Mouse (Mus musculus) liver, embryonic 14.5 days (tissue): ENCODE measurements around the gene Cnga3. TPM values are rescaled to one million over a fixed set of nuclear protein-coding genes. Genes with fewer than 3 reads are reported as not detected.

Source experiments
- ATAC-seq: fragments of 200-750 bp; cut with Nextera tagmentation; 2 replicates; pipeline ENCODE4 v1.8.0; 2017; ENCODE audit warnings: moderate number of reproducible peaks, mild to moderate bottlenecking, moderate library complexity; ENCODE audit not compliant: insufficient read depth
- DNase-seq, 3 experiments: peaks; one replicate each; pipeline ENCODE4 v3.0.0-alpha.2; 2012 to 2013; ENCODE audit warnings: low read depth in 3 of 3, low spot score in 3 of 3
- H3K27ac ChIP-seq: fragments of 300-500 bp; sonication (generic); 2 replicates; pipeline ENCODE4 v1.5.1; 2014; ENCODE audit warnings: moderate library complexity, mild to moderate bottlenecking, control low read depth, inconsistent platforms
- H3K27me3 ChIP-seq: fragments of 300-500 bp; sonication (generic); 2 replicates; pipeline ENCODE4 v1.6.1; 2014; ENCODE audit warnings: mild to moderate bottlenecking, low read length, moderate library complexity; ENCODE audit not compliant: control insufficient read depth, insufficient read depth
- H3K36me3 ChIP-seq: fragments of 300-500 bp; sonication (generic); replicated peaks from 2 replicates; pipeline ENCODE4 v1.6.1; 2014; ENCODE audit warnings: low read depth; ENCODE audit not compliant: control insufficient read depth, insufficient read depth
- H3K4me1 ChIP-seq, 2 experiments: fragments of 200-500 bp in 1 of 2; fragments of 300-500 bp in 1 of 2; sonication (generic) in 1 of 2; replicated peaks; 2 replicates each; pipeline ENCODE4 v1.6.1; 2012 to 2014; ENCODE audit warnings: antibody characterized with exemption in 1 of 2, inconsistent platforms in 1 of 2, low read length in 1 of 2; ENCODE audit not compliant: control insufficient read depth in 2 of 2, insufficient read depth in 2 of 2
- H3K4me2 ChIP-seq: fragments of 300-500 bp; sonication (generic); 2 replicates; pipeline ENCODE4 v1.6.1; 2014; ENCODE audit warnings: low read depth, mild to moderate bottlenecking, control low read depth, moderate library complexity
- H3K4me3 ChIP-seq, 2 experiments: fragments of 200-500 bp in 1 of 2; fragments of 300-500 bp in 1 of 2; sonication (generic) in 1 of 2; 2 replicates each; pipeline ENCODE4 v1.5.1; 2012 to 2014; ENCODE audit warnings: low read depth in 2 of 2, low read length in 2 of 2, mild to moderate bottlenecking in 2 of 2, control low read depth in 1 of 2, inconsistent platforms in 1 of 2, moderate library complexity in 1 of 2; ENCODE audit not compliant: insufficient read depth in 1 of 2
- H3K9ac ChIP-seq: fragments of 300-500 bp; sonication (generic); replicated peaks from 2 replicates; pipeline ENCODE4 v1.6.1; 2014; ENCODE audit warnings: mild to moderate bottlenecking, control low read depth, moderate library complexity
- H3K9me3 ChIP-seq: fragments of 300-500 bp; sonication (generic); 2 replicates; pipeline ENCODE4 v1.6.1; 2016; ENCODE audit warnings: low read length, mixed read lengths; ENCODE audit not compliant: control insufficient read depth
- CTCF ChIP-seq: IDR thresholded peaks from 2 replicates; pipeline ENCODE4 v1.5.1; 2016; ENCODE audit warnings: antibody characterized with exemption, low read depth, control low read depth
- EP300 ChIP-seq: IDR thresholded peaks from 2 replicates; pipeline ENCODE4 v1.6.1; 2016; ENCODE audit warnings: antibody characterized with exemption, low read depth
- WGBS: fragments of 180-500 bp; shearing (Covaris S2); extraction: QIAGEN DNeasy Blood & Tissue Kit; methylation state at CpG from one replicate; pipeline ENCODE4 v1.1.7; 2014; ENCODE audit not compliant: insufficient replicate concordance; 5-methylcytosine and 5-hydroxymethylcytosine counted together
- polyA plus RNA-seq, 2 experiments: library from polyadenylated mRNA; depleted of rRNA in 1 of 2; stranded (reverse) in 1 of 2; unstranded in 1 of 2; fragments of >200 nt; fragmentation: Nextera tagmentation in 1 of 2; extraction: Ambion mirVana in 1 of 2; gene quantifications; 2 replicates each; pipeline versions ENCODE4 v1.2.1 to v1.2.3; 2012 to 2014

Cnga3 gene
- polyA plus RNA-seq (2012; rRNA removed) = not detected in 2 replicates
- not detected in 2 replicates for polyA plus RNA-seq (2014; fragmentation: Nextera tagmentation; extraction: Ambion mirVana)

GRCm38 (mm10) chr1:37214144-37214543, at the start of gene Cnga3:
Gene Cnga3 (plus strand): TSS chr1:37214434.
- Histone ChIP-seq H3K4me1 (no peaks in the 10 kb centered on the region), H3K9me3 (no peaks in the 10 kb centered on the region), H3K9ac (no peak within 1 kb of the TSS), H3K36me3 (no peaks in the 10 kb centered on the region), H3K27me3 (no peaks in the 10 kb centered on the region), H3K4me2 (no peak within 1 kb of the TSS), H3K27ac (no peak within 1 kb of the TSS), H3K4me3 (no peak within 1 kb of the TSS)
- no peak for DNase-seq
- TF ChIP-seq EP300 (no peak), CTCF (no peak)
- no peak for ATAC-seq
- 46% methylated on average over 1 of the region's 1 CpGs for WGBS

GRCm38 (mm10) chr1:37166066-37166465, 48.2 kb upstream of the Cnga3 start:
- H3K27me3 ChIP-seq = no peaks in the 10 kb centered on the region
- no peak for ATAC-seq

GRCm38 (mm10) chr1:37167918-37168317, 46.3 kb upstream of the Cnga3 start:
- no peak for TF ChIP-seq CTCF
- no peak for TF ChIP-seq EP300
- 65% methylated on average over 7 of the region's 7 CpGs for WGBS
- H3K27ac ChIP-seq = no peak overlapping the region

More at GRCm38 (mm10) chr1:37166066-37166465, 48.2 kb upstream of the Cnga3 start:
- WGBS = 60% methylated on average over 6 of the region's 6 CpGs
- no peak for TF ChIP-seq CTCF
- no peak for TF ChIP-seq EP300
- no peak for DNase-seq
- Histone ChIP-seq H3K4me3 (no peak overlapping the region), H3K27ac (no peak overlapping the region), H3K4me2 (no peak overlapping the region), H3K9me3 (no peaks in the 10 kb centered on the region), H3K4me1 (no peaks in the 10 kb centered on the region), H3K36me3 (no peaks in the 10 kb centered on the region), H3K9ac (no peak overlapping the region)

GRCm38 (mm10) chr1:37177874-37178273, 36.4 kb upstream of the Cnga3 start:
- no peak for TF ChIP-seq CTCF
- TF ChIP-seq EP300 = no peak

More at GRCm38 (mm10) chr1:37167918-37168317, 46.3 kb upstream of the Cnga3 start:
- H3K4me1 ChIP-seq = no peaks in the 10 kb centered on the region
- no peak overlapping the region for H3K4me3 ChIP-seq
- ATAC-seq (no peak), DNase-seq (no peak)
- H3K9ac ChIP-seq = no peak overlapping the region
- H3K4me2 ChIP-seq = no peak overlapping the region
- no peaks in the 10 kb centered on the region for H3K36me3 ChIP-seq
- H3K27me3 ChIP-seq = no peaks in the 10 kb centered on the region
- no peaks in the 10 kb centered on the region for H3K9me3 ChIP-seq

GRCm38 (mm10) chr1:37179852-37180251, 34.4 kb upstream of the Cnga3 start:
- no peak overlapping the region for H3K4me2 ChIP-seq
- H3K27me3 ChIP-seq = no peaks in the 10 kb centered on the region
- 46% methylated on average over 5 of the region's 5 CpGs for WGBS
- no peak for ATAC-seq
- no peak overlapping the region for H3K27ac ChIP-seq
- H3K4me3 ChIP-seq = no peak overlapping the region
- no peak overlapping the region for H3K9ac ChIP-seq
- TF ChIP-seq EP300 (no peak), CTCF (no peak)
- no peaks in the 10 kb centered on the region for H3K9me3 ChIP-seq
- H3K4me1 ChIP-seq = no peaks in the 10 kb centered on the region
- no peaks in the 10 kb centered on the region for H3K36me3 ChIP-seq
- no peak for DNase-seq

More at GRCm38 (mm10) chr1:37177874-37178273, 36.4 kb upstream of the Cnga3 start:
- Histone ChIP-seq H3K9ac (no peak overlapping the region), H3K4me3 (no peak overlapping the region), H3K27ac (no peak overlapping the region), H3K27me3 (no peaks in the 10 kb centered on the region), H3K4me2 (no peak overlapping the region), H3K9me3 (no peaks in the 10 kb centered on the region), H3K4me1 (no peaks in the 10 kb centered on the region), H3K36me3 (no peaks in the 10 kb centered on the region)
- ATAC-seq (no peak), DNase-seq (no peak)
- 53% methylated on average over 2 of the region's 2 CpGs for WGBS
